Mouse (Mus musculus): ENCODE data around the gene Cdh15. TPM values are rescaled to one million over a fixed set of nuclear protein-coding genes. Genes with fewer than 3 reads are reported as not detected.

The Cdh15 gene
- polyA plus RNA-seq, 1 experiment from 2014 or later = 0.37 TPM

DNA sequence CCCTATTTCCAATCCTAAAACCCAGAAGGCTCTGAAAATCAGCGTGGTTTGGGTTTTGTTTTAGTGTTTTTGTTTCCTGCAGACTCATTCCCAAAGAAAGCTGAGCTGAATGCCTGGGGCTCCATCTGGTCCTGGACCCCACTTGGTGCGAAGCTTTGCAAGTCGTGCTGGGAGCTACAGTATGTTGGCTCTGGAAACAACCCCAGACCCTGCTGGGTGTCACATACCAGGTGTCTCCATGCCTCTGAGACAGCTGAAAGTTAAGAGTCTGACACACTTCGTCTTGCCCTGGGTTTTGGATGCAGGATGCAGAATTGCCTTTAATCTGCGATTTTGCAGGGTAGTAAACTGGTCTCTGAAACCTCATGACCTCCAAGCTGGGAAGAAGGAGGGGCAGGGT, 23.2 kb upstream of the Cdh15 start:
- TF ChIP-seq CTCF (IDR thresholded peaks at IDR 0.05; ENCODE audit: low read depth) = no peak
- no peak for DNase-seq (ENCODE audit: low spot score)
- WGBS = 40% methylated on average over 5 of the region's 5 CpGs

DNA sequence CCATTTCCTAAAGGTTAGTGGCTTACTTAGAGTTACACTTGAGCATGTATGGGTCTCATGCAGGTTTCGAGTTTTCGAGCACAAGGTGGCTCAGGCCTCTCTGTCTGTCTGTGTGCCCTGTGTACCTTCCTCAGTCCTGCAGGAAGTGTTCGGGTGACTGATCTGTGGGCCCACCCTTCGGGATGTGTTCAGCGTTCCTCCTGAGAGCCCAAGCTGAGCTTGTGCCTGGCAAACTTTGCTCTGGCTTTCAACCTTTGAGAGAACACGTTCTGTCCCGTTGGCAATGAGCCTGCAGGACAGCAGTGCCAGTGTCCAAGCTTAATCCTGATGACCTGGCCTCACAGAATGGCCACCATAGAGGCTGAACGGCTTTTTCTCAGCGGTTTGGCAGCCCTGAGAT, 22.8 kb upstream of the Cdh15 start:
- DNase-seq (ENCODE audit: low spot score) = no peak
- WGBS = 74% methylated on average over 9 of the region's 9 CpGs
- Histone ChIP-seq H3K27ac (no peak overlapping the region), H3K9me3 (replicated peaks; ENCODE audit: low read length) (no peaks in the 10 kb centered on the region), H3K27me3 (ENCODE audit: insufficient read depth, low read length) (no peaks in the 10 kb centered on the region), H3K36me3 (ENCODE audit: insufficient read depth, low read length) (no peaks in the 10 kb centered on the region), H3K9ac (ENCODE audit: low read depth, low read length) (no peak overlapping the region), H3K4me1 (replicated peaks; ENCODE audit: insufficient read depth, low read length) (no peaks in the 10 kb centered on the region), H3K4me2 (ENCODE audit: low read length) (no peak overlapping the region), H3K4me3 (replicated peaks; ENCODE audit: low read depth, low read length) (no peak overlapping the region)
- 0 out of 2 replicates have a peak, but pooled peaks have one; percentile 9 for ATAC-seq (replicated peaks; ENCODE audit: low FRiP score, low read depth)
- no peak for TF ChIP-seq CTCF (IDR thresholded peaks at IDR 0.05; ENCODE audit: low read depth)

More for the DNA sequence above, 23.2 kb upstream of the Cdh15 start:
- no peak overlapping the region for H3K4me3 ChIP-seq (replicated peaks; ENCODE audit: low read depth, low read length)
- no peaks in the 10 kb centered on the region for H3K36me3 ChIP-seq (ENCODE audit: insufficient read depth, low read length)
- H3K27me3 ChIP-seq (ENCODE audit: insufficient read depth, low read length) = no peaks in the 10 kb centered on the region
- H3K9me3 ChIP-seq (replicated peaks; ENCODE audit: low read length) = no peaks in the 10 kb centered on the region
- H3K27ac ChIP-seq = no peak overlapping the region
- no peaks in the 10 kb centered on the region for H3K4me1 ChIP-seq (replicated peaks; ENCODE audit: insufficient read depth, low read length)
- H3K4me2 ChIP-seq (ENCODE audit: low read length) = no peak overlapping the region
- no peak for ATAC-seq (replicated peaks; ENCODE audit: low FRiP score, low read depth)
- no peak overlapping the region for H3K9ac ChIP-seq (ENCODE audit: low read depth, low read length)

DNA sequence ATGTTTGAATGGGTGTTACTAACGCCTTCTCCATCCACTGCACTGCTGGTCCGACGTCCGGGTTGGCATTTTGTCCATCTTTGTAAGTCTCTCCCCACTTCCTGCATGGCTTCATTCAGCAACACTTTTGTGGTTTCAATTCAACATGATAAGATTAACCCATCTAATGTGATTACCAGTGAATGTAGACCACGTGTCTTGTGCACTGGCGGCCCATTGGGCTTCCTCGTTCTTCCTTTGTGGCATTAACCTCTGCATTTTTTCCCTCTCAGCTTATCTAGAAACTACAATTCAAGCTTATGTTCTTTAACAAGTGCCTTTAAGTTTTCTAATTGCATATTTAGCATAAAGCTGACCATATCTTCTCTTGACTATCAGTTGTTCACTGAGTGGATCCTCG, 22.4 kb upstream of the Cdh15 start:
- ATAC-seq (replicated peaks; ENCODE audit: low FRiP score, low read depth) = no peak
- Histone ChIP-seq H3K9me3 (replicated peaks; ENCODE audit: low read length) (no peaks in the 10 kb centered on the region), H3K9ac (ENCODE audit: low read depth, low read length) (no peak overlapping the region), H3K27me3 (ENCODE audit: insufficient read depth, low read length) (no peaks in the 10 kb centered on the region), H3K4me3 (replicated peaks; ENCODE audit: low read depth, low read length) (no peak overlapping the region), H3K4me1 (replicated peaks; ENCODE audit: insufficient read depth, low read length) (no peaks in the 10 kb centered on the region), H3K36me3 (ENCODE audit: insufficient read depth, low read length) (no peaks in the 10 kb centered on the region), H3K27ac (no peak overlapping the region), H3K4me2 (ENCODE audit: low read length) (no peak overlapping the region)
- DNase-seq (ENCODE audit: low spot score) = no peak
- TF ChIP-seq CTCF (IDR thresholded peaks at IDR 0.05; ENCODE audit: low read depth) = no peak
- 82% methylated on average over 8 of the region's 8 CpGs for WGBS

DNA sequence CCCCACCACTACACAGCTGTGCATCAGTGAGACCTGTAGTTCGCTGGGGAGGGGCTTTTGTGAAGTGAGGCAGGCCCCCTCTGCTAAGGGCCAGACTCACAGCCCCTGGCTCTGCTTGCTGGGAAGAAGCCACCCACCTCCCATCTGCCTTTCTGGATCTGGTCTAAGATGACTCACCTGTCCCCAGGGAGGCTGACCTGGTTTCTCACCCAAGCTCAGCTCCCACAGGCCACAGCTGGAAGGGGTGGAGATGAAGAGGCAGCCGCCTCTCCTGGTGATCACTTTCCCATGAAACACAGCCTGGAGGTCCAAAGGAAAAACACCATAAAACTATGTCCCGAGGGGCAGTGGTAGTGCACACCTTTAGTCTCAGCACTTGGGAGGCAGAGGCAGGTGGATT, 18.4 kb upstream of the Cdh15 start:
- no peak overlapping the region for H3K4me2 ChIP-seq (ENCODE audit: low read length)
- H3K27ac ChIP-seq = no peak overlapping the region
- no peaks in the 10 kb centered on the region for H3K27me3 ChIP-seq (ENCODE audit: insufficient read depth, low read length)
- H3K4me3 ChIP-seq (replicated peaks; ENCODE audit: low read depth, low read length) = no peak overlapping the region
- no peaks in the 10 kb centered on the region for H3K9me3 ChIP-seq (replicated peaks; ENCODE audit: low read length)
- H3K36me3 ChIP-seq (ENCODE audit: insufficient read depth, low read length) = no peaks in the 10 kb centered on the region
- 81% methylated on average over 3 of the region's 3 CpGs for WGBS
- H3K9ac ChIP-seq (ENCODE audit: low read depth, low read length) = no peak overlapping the region
- DNase-seq (ENCODE audit: low spot score) (no peak), ATAC-seq (replicated peaks; ENCODE audit: low FRiP score, low read depth) (no peak)
- TF ChIP-seq CTCF (IDR thresholded peaks at IDR 0.05; ENCODE audit: low read depth) = no peak
- H3K4me1 ChIP-seq (replicated peaks; ENCODE audit: insufficient read depth, low read length) = no peaks in the 10 kb centered on the region

DNA sequence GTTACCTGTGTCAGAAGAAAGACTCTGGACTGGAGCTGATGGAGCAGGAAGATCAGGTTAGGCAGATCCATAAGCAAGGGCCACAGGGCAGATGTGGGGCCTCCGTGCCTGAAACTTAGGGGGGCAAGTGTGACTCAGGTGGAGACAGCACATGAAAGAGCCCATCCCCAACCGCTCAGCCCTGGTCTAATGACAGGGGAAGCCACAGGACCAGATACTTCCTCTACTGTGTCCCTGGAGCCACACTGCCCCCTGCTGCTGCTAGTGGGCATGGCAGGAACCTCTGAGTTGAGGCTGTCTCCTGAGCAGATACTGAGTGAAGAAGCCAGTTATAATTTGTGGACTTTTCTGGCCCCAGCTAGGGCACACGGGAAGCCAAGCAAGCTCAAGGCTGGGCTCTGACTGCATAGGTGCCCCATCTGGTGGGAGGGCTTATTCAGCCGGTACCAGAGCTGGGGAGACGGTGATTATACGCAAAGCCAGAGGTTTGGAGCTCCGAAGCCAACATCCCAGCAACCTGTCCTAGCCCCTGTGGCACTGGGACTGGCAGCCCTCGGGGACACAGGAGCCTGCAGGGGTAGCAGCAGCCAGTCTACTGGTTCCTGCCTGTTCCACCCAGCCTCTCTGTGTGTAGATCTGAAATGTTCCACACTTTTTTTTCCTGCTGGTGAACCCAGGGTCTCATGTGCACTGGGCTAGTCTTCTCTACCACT, 17.3 kb upstream of the Cdh15 start:
- Histone ChIP-seq H3K4me2 (ENCODE audit: low read length) (no peak overlapping the region), H3K9me3 (replicated peaks; ENCODE audit: low read length) (no peaks in the 10 kb centered on the region), H3K27me3 (ENCODE audit: insufficient read depth, low read length) (no peaks in the 10 kb centered on the region), H3K9ac (ENCODE audit: low read depth, low read length) (no peak overlapping the region), H3K27ac (no peak overlapping the region), H3K36me3 (ENCODE audit: insufficient read depth, low read length) (no peaks in the 10 kb centered on the region), H3K4me1 (replicated peaks; ENCODE audit: insufficient read depth, low read length) (no peaks in the 10 kb centered on the region), H3K4me3 (replicated peaks; ENCODE audit: low read depth, low read length) (no peak overlapping the region)
- ATAC-seq (replicated peaks; ENCODE audit: low FRiP score, low read depth) (peak; percentile 33; the same call in 1 of the 2 replicates), DNase-seq (ENCODE audit: low spot score) (peak; percentile 85)
- 43% methylated on average over 8 of the region's 8 CpGs for WGBS
- TF ChIP-seq CTCF (IDR thresholded peaks at IDR 0.05; ENCODE audit: low read depth) = peak; percentile 98

DNA sequence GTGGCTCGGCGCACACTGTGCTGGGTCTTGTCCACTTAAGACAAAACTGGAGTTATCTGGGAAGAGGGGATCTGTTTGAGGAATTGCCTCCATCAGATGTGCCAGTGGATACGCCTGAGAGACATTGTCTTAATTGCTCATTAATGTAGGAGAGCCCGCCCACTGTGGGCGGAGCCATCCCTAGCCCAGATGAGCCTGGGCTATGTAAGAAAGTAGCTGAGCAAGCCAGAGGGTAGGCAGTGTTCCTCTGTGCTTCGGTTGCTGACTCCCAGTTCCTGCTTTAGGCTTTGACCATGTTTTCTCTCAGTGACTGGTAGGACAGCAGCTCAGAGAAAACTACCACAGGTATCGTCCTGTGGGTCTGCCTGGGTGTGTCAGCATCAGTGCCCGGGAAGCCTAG, 13.3 kb upstream of the Cdh15 start:
- no peak overlapping the region for H3K4me3 ChIP-seq (replicated peaks; ENCODE audit: low read depth, low read length)
- H3K9ac ChIP-seq (ENCODE audit: low read depth, low read length) = no peak overlapping the region
- no peak overlapping the region for H3K4me2 ChIP-seq (ENCODE audit: low read length)
- DNase-seq (ENCODE audit: low spot score) (no peak), ATAC-seq (replicated peaks; ENCODE audit: low FRiP score, low read depth) (no peak)
- H3K27me3 ChIP-seq (ENCODE audit: insufficient read depth, low read length) = no peaks in the 10 kb centered on the region
- TF ChIP-seq CTCF (IDR thresholded peaks at IDR 0.05; ENCODE audit: low read depth) = no peak
- H3K27ac ChIP-seq = no peak overlapping the region
- no peaks in the 10 kb centered on the region for H3K4me1 ChIP-seq (replicated peaks; ENCODE audit: insufficient read depth, low read length)
- no peaks in the 10 kb centered on the region for H3K36me3 ChIP-seq (ENCODE audit: insufficient read depth, low read length)
- no peaks in the 10 kb centered on the region for H3K9me3 ChIP-seq (replicated peaks; ENCODE audit: low read length)
- 85% methylated on average over 8 of the region's 8 CpGs for WGBS

DNA sequence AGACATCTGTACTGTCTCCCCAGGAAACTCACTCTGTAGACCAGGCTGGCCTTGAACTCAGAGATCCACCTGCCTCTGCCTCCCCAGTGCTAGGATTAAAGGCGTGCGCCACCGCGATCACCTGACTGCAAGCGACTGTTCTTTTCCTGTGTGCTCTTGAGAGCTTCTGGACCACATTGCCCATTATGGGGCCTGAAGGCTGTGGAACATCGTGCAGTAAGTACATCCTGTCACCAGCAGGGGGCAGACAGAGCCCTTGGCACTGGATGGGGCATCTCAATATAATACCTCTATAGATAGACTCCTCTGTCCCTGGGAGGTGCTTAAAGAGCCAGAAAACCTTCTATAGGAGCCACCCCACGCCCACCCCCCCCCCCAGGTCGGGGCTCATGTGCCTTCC, 12.8 kb upstream of the Cdh15 start:
- peak; percentile 86 for TF ChIP-seq CTCF (IDR thresholded peaks at IDR 0.05; ENCODE audit: low read depth)
- no peaks in the 10 kb centered on the region for H3K4me1 ChIP-seq (replicated peaks; ENCODE audit: insufficient read depth, low read length)
- no peak overlapping the region for H3K9ac ChIP-seq (ENCODE audit: low read depth, low read length)
- H3K9me3 ChIP-seq (replicated peaks; ENCODE audit: low read length) = no peaks in the 10 kb centered on the region
- 28% methylated on average over 8 of the region's 8 CpGs for WGBS
- ATAC-seq (replicated peaks; ENCODE audit: low FRiP score, low read depth) (no peak), DNase-seq (ENCODE audit: low spot score) (peak; percentile 85)
- H3K4me2 ChIP-seq (ENCODE audit: low read length) = no peak overlapping the region
- no peak overlapping the region for H3K4me3 ChIP-seq (replicated peaks; ENCODE audit: low read depth, low read length)
- no peaks in the 10 kb centered on the region for H3K27me3 ChIP-seq (ENCODE audit: insufficient read depth, low read length)
- no peak overlapping the region for H3K27ac ChIP-seq
- no peaks in the 10 kb centered on the region for H3K36me3 ChIP-seq (ENCODE audit: insufficient read depth, low read length)
